Mouse (Mus musculus) naive thymus-derived CD4-positive, alpha-beta T cell, adult 2 months (primary cell): ENCODE data around the gene Olfr624.
"Not testable (repeated sequence)": the region's sequence is repeated elsewhere in the genome, so short reads cannot be mapped to it uniquely, and the experiment has no call there.

Source experiments
- DNase-seq: peaks from one replicate; pipeline ENCODE4 v3.0.0-alpha.2; 2011; ENCODE audit warnings: low read depth

Olfr624 gene

DNA sequence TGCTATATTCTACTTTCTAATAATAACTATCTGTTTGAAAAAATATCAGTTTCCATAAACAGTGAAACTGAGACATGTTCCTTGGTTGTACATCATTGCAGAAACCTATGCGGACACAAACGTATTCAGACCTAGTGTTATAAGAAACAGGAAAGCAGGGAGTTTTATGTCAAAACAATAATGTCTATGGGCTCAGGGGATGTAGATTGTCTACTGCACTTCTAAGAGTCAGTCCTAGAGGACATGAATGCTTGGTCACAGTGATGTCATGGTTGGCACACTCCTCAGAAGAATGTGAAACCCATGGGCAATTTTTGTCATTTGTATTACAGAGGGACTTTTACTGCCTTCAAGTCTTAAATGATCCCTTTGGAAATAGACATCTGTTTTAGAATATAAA is at the start of gene Olfr624:
Gene Olfr624, minus strand, starts transcription at position 101 of the 400 bp plus-strand sequence.
- no peak for DNase-seq

DNA sequence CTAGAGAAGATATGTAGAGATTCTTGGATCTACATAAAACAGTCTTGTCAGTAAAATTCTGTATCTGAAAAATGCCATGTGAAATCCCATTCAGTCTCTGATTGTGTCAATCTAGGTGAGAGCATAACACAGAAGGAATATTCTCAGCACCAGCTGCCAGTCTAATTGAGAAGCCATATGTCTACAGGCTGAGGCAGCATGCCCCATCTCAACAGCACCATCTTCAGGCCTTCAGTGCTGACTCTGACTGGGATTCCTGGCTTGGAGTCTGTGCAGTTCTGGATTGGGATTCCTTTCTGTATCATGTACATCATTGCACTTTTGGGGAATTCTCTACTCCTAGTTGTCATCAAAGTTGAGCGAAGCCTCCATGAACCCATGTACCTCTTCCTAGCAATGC is 45.4 kb upstream of the Olfr624 start:
- not testable (repeated sequence) for DNase-seq

DNA sequence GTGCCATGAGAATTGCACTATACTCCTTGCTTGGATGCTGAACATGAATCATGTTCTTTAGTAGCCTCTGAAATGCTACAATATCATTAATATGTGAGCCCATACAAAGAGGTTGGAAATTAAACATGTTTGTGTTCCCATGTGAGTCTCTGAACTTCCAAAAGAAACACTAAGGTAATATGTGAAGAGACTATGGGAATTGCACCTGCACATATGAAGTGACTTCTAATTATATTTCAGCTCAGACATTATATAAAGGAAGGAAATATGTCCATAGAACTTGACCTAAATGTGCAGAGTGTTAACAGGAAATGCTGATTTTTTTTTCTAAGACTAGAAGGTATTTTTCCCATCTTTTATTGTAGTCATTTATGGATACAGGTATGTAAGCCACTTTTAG is 43.4 kb upstream of the Olfr624 start, which contains the start of gene Olfr243:
Gene Olfr243, plus strand, starts transcription at position 301 of the 400 bp plus-strand sequence.
- DNase-seq, result no peak

DNA sequence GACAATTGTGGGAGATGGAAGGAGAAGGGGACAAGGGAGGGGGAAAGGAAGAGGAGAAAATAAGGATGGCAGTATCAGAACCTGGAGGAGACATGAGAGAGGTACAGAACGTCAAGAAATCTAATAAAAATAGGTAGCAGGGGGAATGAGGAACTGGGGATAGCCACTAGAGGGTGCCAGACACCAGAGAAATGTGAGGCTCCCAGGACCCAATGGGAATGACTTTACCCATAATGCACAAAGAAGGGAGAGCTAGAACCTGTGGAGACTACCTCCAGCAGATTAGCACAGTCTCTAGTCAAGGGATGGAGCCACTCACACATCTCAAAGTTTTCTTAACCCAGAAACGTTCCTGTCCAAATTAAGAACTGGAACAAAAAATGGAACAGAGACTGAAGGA is 41.0 kb upstream of the Olfr624 start:
- peak; percentile 15 for DNase-seq

DNA sequence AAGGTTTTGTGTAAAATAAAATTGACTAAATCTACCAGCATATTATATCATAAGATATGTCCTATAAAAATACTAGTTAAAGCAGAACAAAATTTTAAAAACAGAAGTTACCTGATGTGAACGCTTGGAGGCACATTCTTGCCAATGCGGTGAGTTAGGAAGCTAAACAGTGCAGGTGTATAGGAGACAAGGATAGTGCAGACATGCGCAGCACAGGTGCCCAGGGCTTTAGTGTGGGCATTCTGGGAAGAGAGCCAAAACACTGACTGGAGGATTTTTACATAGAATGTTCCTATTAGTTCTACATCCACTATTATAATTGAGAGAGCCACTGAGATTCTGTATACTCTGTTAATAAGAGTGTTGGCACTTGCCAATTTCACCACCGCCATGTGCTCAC is 28.5 kb upstream of the Olfr624 start:
- no peak for DNase-seq

DNA sequence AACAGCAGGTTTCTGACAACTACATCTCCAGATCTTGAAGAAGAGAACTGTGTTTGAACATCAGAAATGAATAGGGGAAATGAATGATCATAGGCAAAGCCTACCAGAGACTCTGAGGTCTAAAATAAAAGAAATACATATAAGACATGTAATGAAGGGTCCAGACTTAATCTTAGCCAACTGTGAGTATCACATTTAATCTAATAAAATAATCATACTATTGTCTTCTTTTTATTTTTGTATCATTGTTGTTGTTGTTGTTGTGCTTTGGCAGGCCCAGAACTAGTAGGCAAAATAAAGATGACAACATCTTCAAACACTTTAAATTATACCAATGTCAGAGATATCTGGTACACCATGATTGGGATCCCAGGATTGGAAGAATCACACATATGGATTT is 11.4 kb upstream of the Olfr624 start, which contains the start of gene Olfr625-ps1:
Gene Olfr625-ps1, plus strand, starts transcription at position 301 of the 400 bp plus-strand sequence.
- no peak for DNase-seq

DNA sequence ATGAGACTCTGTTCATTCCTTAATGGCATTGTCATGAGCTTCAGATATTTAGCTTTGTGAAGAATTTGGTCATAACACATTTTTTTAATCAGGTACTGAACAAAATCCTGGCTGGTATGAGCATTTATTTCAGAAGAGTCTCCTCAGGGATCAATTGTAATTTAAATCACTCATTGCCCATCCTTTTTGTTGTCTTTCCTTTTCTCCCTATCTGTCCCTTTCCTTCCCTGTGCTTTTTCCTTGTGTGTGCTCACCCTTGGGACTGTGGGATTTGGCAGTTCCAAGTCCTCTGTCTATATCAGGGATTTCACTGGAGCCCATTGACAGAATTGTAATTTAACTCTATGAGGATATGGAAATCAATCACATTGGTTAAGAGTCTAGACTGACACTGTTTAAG is 7.4 kb downstream of the Olfr624 start, which contains the start of gene Olfr623:
Gene Olfr623, minus strand, starts transcription at position 101 of the 400 bp plus-strand sequence.
- no peak for DNase-seq

DNA sequence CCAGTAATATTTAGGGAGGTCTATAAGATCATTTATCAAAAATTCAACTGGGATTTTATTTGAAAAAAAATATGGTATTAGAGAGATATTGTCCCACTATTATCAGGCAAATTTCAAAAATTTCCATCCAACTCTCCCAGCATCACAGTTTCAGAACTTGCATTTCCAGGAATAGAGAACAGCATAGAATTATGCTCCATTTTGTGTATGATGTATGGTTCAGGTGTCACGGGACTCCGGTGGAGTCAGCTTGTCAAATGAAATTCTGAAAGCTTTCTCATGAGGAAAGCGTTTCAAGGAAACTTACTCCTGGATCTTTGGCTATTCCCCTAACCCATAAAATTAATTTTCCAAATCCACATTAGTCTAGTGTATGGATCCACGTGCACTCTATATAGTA is 26.9 kb downstream of the Olfr624 start:
- no peak for DNase-seq

DNA sequence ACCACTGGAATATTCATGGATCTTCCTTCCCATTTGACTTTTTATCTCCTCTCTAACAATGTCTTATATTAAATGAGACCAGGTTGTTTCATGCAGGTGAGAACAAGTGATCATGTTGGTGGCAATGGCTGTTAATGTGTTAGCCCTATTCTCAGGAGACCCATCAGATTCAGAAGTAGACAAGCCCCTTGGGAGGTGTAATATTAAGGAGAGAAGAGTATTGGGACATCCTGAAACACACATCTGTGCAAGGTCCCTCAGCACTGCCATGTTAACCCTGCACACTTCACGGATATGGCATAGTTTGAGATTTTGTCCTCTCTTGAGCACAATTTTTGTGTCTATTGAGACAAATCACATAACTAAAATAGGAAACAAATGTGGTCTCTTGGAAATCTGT is 28.4 kb downstream of the Olfr624 start, which contains the start of gene Olfr622:
Gene Olfr622, minus strand, starts transcription at position 101 of the 400 bp plus-strand sequence.
- no peak for DNase-seq

DNA sequence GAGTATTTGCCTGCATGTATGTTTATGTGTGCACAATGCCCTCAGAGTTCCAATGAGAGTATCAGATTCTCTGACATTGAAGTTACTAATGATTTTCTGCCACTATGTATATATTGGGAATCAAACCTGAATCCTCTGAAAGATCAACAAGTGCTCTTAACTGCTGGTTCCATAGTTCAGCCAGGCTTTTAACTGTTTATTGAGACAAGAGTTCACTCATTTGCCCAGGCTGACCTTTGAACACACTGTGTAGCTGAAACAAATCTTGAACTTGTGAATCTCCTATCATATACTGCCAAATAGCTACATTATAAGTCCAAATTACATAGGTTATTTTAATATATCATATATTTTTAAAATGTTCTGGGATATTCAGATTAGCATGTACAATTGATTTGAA is 34.2 kb downstream of the Olfr624 start:
- DNase-seq, result no peak
